Mouse (Mus musculus) retina, embryonic 14.5 days (tissue): ENCODE results near the gene Haao.

Source experiments
- DNase-seq: peaks from one replicate; pipeline ENCODE4 v3.0.0-alpha.2; 2015; ENCODE audit warnings: low spot score

Haao gene

GRCm38 (mm10) chr17:83782740-83783139 lies 65.0 kb downstream of the Haao start:
- DNase-seq: no peak
